Mouse (Mus musculus): ENCODE data around the gene Hnrnpl.

DNA sequence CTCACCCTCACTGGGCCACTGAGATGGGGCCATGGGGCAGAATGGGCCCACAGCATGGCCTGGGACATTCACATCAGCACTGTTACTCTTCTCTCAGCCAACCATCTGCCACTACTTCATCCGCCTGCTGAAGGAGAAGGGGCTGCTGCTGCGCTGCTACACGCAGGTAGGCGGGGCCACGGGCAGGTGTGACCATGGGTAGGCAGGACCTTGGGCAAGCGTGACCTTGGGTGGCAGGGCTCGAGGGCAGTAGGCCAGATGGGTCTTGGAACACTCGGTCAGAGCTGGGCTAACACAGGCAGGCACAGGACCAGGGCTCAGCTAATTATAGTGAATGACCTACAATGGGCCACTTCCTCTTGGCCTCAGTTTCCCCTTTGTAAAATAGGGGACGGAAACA, 29.5 kb upstream of the Hnrnpl start:
- TF ChIP-seq CTCF (IDR thresholded peaks at IDR 0.05; ENCODE audit: insufficient read depth, low read length), result no peak
- TF ChIP-seq POLR2A (IDR thresholded peaks at IDR 0.05; ENCODE audit: borderline replicate concordance, extremely low read depth, low read depth, low read length), result no peak
